Mouse (Mus musculus) hematopoietic multipotent progenitor cell, adult 10-12 weeks (in vitro differentiated cells): ENCODE results near the gene Gm14410. TPM values are rescaled to one million over a fixed set of nuclear protein-coding genes. Genes with fewer than 3 reads are reported as not detected.

ENCODE experiments used
- polyA plus RNA-seq: library from polyadenylated mRNA; stranded (reverse); fragments of >175 nt; gene quantifications from 2 replicates; pipeline ENCODE4 v1.2.3, GENCODE M21; 2012; ENCODE audit warnings: low replicate concordance

Gm14410 gene
- 0.36 and 1.8 TPM in 2 replicates for polyA plus RNA-seq

DNA sequence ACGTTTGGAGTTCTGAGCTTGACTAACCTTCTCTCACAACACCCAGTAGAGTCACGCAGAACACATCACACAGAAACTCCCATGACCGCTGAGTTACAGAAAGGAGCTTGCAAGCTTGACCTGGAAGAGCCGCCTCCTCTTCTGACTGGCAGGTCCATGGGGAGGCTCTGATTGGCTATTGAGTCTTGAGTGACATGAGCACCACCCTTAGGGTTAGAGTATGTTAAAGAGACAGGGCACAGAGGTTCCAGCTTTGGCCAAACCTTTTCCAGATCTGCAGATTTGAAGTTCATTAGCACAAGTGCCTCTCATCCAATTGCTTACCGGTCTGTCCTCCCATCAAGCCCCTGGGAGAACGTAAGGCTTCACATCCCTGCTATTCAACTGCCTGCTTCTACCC, at the start of gene Gm14410:
Gene Gm14410, minus strand, starts transcription at position 81 of the 400 bp plus-strand sequence.

Other genes starting within 250 kb of the Gm14410 start
- gene Gm14419, start 205.5 kb downstream of the Gm14410 start, polyA plus RNA-seq = not detected in 2 replicates
- not detected in 2 replicates for gene Gm14401, start 132.1 kb downstream of the Gm14410 start, polyA plus RNA-seq
- gene Gm14409, start 60.6 kb upstream of the Gm14410 start, polyA plus RNA-seq = not detected in 2 replicates
- not detected in 2 replicates for gene Gm14412, start 117.9 kb upstream of the Gm14410 start, polyA plus RNA-seq
- not detected in 2 replicates for gene Gm14418, start 191.9 kb upstream of the Gm14410 start, polyA plus RNA-seq